Mouse (Mus musculus) midbrain, embryonic 12.5 days (tissue): ENCODE measurements around the gene Hoxc4. TPM values are rescaled to one million over a fixed set of nuclear protein-coding genes. Genes with fewer than 3 reads are reported as not detected.
A peak's percentile ranks its signal among the peaks of the same experiment; 100 is the strongest.

Source experiments
- ATAC-seq: fragments of 200-750 bp; cut with Nextera tagmentation; 2 replicates; pipeline ENCODE4 v1.8.0; 2017; ENCODE audit warnings: low read depth, moderate TSS enrichment, moderate library complexity; ENCODE audit not compliant: low FRiP score
- H3K27ac ChIP-seq: fragments of 300-500 bp; sonication (generic); replicated peaks from 2 replicates; pipeline ENCODE4 v1.5.1; 2016; ENCODE audit warnings: mild to moderate bottlenecking
- H3K27me3 ChIP-seq: fragments of 300-500 bp; sonication (generic); 2 replicates; pipeline ENCODE4 v1.6.1; 2016; ENCODE audit warnings: mild to moderate bottlenecking
- H3K36me3 ChIP-seq: fragments of 300-500 bp; sonication (generic); 2 replicates; pipeline ENCODE4 v1.6.1; 2016
- H3K4me1 ChIP-seq: fragments of 300-500 bp; sonication (generic); 2 replicates; pipeline ENCODE4 v1.6.1; 2016
- H3K4me2 ChIP-seq: fragments of 300-500 bp; sonication (generic); replicated peaks from 2 replicates; pipeline ENCODE4 v1.6.1; 2016; ENCODE audit warnings: mild to moderate bottlenecking, moderate library complexity
- H3K4me3 ChIP-seq: fragments of 300-500 bp; sonication (generic); 2 replicates; pipeline ENCODE4 v1.5.1; 2016; ENCODE audit warnings: mild to moderate bottlenecking
- H3K9ac ChIP-seq: fragments of 300-500 bp; sonication (generic); replicated peaks from 2 replicates; pipeline ENCODE4 v1.6.1; 2016; ENCODE audit warnings: mild to moderate bottlenecking, moderate library complexity
- H3K9me3 ChIP-seq: fragments of 300-500 bp; sonication (generic); 2 replicates; pipeline ENCODE4 v1.6.1; 2016; ENCODE audit warnings: mild to moderate bottlenecking
- WGBS: fragments of 180-500 bp; shearing (Covaris S2); methylation state at CpG from one replicate; pipeline ENCODE4 v1.1.7; 2016; 5-methylcytosine and 5-hydroxymethylcytosine counted together
- polyA plus RNA-seq: library from polyadenylated mRNA; unstranded; fragments of >200 nt; fragmentation: Nextera tagmentation; extraction: Ambion mirVana; gene quantifications from 2 replicates; pipeline ENCODE4 v1.2.1, GENCODE M21; 2016

Gene Hoxc4
- polyA plus RNA-seq, 1 experiment from 2014 or later: 0.09 TPM

DNA sequence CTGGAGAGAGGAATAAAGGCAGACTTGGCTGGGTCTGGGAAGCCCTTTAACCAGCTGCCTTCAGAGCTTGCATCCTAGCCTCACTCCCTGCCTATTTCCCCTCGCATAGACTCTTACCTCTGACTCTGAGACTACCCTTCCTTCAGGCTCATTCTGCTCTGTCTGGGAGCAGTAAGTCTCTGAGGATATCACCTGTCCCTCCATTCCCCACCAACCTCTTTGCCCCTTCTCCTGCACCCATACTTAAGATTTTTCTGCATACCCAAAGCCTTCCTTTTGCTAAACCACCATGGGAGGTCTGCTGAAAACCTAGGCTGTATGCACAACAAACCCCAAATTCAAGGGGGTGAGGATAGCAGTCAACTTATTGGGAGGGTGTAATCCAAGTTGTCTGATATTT is 38.8 kb upstream of the Hoxc4 start:
- peaks cover 100% of the 10 kb centered on the region for H3K27me3 ChIP-seq
- no peak overlapping the region for H3K4me2 ChIP-seq

DNA sequence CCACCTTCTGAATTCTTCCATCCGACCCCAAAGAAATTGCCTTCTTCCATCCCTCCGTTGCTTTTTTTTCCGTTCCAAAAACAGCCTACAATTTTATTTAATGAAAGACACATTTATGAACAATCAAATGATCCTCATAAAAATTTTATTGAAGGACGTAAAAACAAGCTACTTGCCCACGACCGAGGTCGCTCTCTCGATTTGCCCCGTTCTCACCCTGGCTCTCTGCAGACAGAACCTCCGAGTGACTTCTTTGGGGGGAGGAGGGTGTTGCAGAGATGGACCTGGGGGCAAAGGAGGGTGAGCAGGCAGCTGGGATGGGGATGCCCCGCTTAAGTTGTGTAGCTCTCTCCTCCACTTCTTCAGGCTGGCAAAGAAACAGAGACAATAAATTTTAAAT is 38.4 kb upstream of the Hoxc4 start:
- Histone ChIP-seq H3K27ac (no peak overlapping the region), H3K4me1 (peaks cover 8% of the 10 kb centered on the region), H3K4me3 (no peak overlapping the region), H3K4me2 (no peak overlapping the region), H3K27me3 (peaks cover 100% of the 10 kb centered on the region), H3K36me3 (no peaks in the 10 kb centered on the region), H3K9ac (no peak overlapping the region), H3K9me3 (no peaks in the 10 kb centered on the region)
- 2% methylated on average over 11 of the region's 11 CpGs for WGBS
- ATAC-seq: no peak

More for the DNA sequence above, 38.8 kb upstream of the Hoxc4 start:
- Histone ChIP-seq H3K36me3 (no peaks in the 10 kb centered on the region), H3K4me1 (peaks cover 8% of the 10 kb centered on the region), H3K27ac (no peak overlapping the region), H3K9me3 (no peaks in the 10 kb centered on the region), H3K9ac (no peak overlapping the region), H3K4me3 (no peak overlapping the region)
- 0% methylated on average over 1 of the region's 1 CpGs for WGBS
- ATAC-seq: no peak

DNA sequence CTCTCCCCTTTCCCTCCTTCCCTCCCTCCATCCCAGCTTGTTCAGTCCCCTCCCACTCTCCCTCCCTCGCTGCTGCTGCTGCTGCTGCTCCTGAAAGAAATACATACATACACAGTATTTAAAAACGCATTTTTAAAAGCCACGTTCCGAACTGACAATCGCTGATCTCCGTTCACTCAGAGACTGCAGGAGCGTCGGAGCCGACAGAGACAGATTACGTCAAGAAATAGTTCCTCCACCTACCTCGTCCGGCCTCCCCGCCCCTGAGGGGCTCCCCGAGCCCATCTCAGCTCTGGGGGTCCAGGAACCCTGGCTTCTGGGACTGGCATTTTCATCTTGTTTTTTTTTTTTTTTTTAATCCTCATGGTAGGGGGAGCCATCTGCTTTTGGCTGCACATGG is 37.8 kb upstream of the Hoxc4 start:
- Histone ChIP-seq H3K4me3 (0 out of 2 replicates have a peak overlapping the region, but pooled peaks have one; percentile 31), H3K36me3 (no peaks in the 10 kb centered on the region), H3K9ac (no peak overlapping the region), H3K4me2 (peak overlapping the region; percentile 46), H3K27ac (no peak overlapping the region), H3K27me3 (peaks cover 100% of the 10 kb centered on the region), H3K9me3 (no peaks in the 10 kb centered on the region), H3K4me1 (peaks cover 8% of the 10 kb centered on the region)
- ATAC-seq: no peak
- under 1% methylated on average over 14 of the region's 14 CpGs for WGBS

DNA sequence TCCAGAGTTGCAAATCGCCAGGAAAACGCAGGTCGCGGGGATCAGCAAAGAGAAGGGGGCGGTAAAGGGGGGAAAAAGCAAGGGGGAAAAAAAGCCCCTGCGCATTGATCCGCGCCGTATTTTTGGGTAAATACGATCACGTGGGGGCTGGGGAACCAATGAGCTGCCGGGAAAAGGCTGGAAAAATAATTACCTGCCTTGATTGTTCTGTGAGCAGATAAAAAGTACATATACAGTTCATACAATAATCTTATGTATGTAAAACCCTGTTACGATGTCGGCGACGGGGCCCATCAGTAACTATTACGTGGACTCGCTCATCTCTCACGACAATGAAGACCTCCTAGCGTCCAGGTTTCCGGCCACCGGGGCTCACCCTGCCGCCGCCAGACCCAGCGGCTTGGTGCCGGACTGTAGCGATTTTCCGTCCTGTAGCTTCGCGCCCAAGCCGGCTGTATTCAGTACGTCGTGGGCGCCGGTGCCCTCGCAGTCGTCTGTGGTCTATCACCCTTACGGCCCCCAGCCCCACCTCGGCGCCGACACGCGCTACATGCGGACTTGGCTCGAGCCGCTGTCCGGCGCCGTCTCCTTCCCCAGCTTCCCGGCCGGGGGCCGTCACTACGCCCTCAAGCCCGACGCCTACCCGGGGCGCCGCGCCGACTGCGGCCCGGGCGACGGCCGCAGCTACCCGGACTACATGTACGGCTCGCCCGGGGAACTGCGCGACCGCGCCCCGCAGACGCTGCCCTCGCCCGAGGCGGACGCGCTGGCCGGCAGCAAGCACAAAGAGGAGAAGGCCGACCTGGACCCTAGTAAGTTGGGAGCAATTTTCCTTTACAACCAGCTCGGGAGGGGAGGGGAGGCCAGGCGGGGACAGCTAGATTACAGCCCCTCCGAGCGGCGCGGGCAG is 37.1 kb upstream of the Hoxc4 start:
- no peak for ATAC-seq
- Histone ChIP-seq H3K27me3 (peaks cover 100% of the 10 kb centered on the region), H3K4me3 (peak overlapping the region; percentile 31), H3K4me1 (peaks cover 8% of the 10 kb centered on the region), H3K9me3 (no peaks in the 10 kb centered on the region), H3K36me3 (no peaks in the 10 kb centered on the region), H3K4me2 (peak overlapping the region; percentile 46), H3K9ac (no peak overlapping the region), H3K27ac (no peak overlapping the region)
- under 1% methylated on average over 88 of the region's 88 CpGs for WGBS

DNA sequence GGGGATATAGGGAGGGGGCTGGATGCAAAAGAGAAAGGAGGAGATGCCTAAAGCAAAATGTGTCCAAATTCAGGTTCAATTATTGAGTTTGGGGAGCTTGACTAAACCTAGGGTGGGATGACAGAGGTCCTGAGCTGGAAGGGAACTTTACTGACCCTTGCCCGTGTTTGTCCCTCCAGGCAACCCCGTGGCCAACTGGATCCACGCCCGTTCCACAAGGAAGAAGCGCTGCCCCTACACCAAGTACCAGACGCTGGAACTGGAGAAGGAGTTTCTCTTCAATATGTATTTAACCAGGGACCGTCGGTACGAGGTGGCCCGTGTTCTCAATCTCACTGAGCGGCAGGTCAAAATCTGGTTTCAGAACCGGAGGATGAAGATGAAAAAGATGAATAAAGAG is 35.0 kb upstream of the Hoxc4 start:
- no peak overlapping the region for H3K4me2 ChIP-seq

DNA sequence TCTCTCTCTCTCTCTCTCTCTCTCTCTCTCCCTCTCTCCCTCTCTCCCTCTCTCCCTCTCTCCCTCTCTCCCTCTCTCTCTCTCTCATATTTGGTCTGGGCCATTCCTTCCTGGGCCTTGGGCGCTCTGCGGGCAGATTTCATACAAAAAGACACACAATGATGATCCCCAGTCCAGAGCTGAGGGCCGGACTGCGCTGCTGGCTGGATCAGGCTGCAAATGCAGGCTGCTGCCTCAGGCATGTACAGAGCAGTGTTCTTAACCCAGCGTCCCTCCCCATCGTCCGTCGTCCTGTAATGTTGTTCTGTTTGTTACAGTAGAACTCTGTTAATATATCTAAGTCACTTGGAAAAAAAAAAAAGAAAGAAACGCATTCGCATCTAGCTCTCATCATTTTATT is 34.2 kb upstream of the Hoxc4 start:
- Histone ChIP-seq H3K4me1 (peaks cover 8% of the 10 kb centered on the region), H3K27ac (no peak overlapping the region), H3K9me3 (no peaks in the 10 kb centered on the region), H3K4me3 (no peak overlapping the region), H3K27me3 (peaks cover 100% of the 10 kb centered on the region), H3K9ac (no peak overlapping the region), H3K36me3 (no peaks in the 10 kb centered on the region), H3K4me2 (no peak overlapping the region)
- WGBS: 0% methylated on average over 10 of the region's 10 CpGs
- no peak for ATAC-seq

More for the DNA sequence above, 35.0 kb upstream of the Hoxc4 start:
- no peaks in the 10 kb centered on the region for H3K9me3 ChIP-seq
- peaks cover 8% of the 10 kb centered on the region for H3K4me1 ChIP-seq
- H3K36me3 ChIP-seq: no peaks in the 10 kb centered on the region
- H3K27me3 ChIP-seq: peaks cover 100% of the 10 kb centered on the region
- H3K27ac ChIP-seq: no peak overlapping the region
- no peak overlapping the region for H3K9ac ChIP-seq
- ATAC-seq: no peak
- 2% methylated on average over 12 of the region's 12 CpGs for WGBS
- no peak overlapping the region for H3K4me3 ChIP-seq

GRCm38 (mm10) chr15:102984925-102985324 is 33.8 kb upstream of the Hoxc4 start:
- Histone ChIP-seq H3K4me2 (no peak overlapping the region), H3K27ac (no peak overlapping the region), H3K27me3 (peaks cover 100% of the 10 kb centered on the region), H3K36me3 (no peaks in the 10 kb centered on the region), H3K4me3 (no peak overlapping the region), H3K9ac (no peak overlapping the region), H3K9me3 (no peaks in the 10 kb centered on the region), H3K4me1 (peaks cover 8% of the 10 kb centered on the region)
- 1% methylated on average over 3 of the region's 3 CpGs for WGBS
- ATAC-seq: no peak

DNA sequence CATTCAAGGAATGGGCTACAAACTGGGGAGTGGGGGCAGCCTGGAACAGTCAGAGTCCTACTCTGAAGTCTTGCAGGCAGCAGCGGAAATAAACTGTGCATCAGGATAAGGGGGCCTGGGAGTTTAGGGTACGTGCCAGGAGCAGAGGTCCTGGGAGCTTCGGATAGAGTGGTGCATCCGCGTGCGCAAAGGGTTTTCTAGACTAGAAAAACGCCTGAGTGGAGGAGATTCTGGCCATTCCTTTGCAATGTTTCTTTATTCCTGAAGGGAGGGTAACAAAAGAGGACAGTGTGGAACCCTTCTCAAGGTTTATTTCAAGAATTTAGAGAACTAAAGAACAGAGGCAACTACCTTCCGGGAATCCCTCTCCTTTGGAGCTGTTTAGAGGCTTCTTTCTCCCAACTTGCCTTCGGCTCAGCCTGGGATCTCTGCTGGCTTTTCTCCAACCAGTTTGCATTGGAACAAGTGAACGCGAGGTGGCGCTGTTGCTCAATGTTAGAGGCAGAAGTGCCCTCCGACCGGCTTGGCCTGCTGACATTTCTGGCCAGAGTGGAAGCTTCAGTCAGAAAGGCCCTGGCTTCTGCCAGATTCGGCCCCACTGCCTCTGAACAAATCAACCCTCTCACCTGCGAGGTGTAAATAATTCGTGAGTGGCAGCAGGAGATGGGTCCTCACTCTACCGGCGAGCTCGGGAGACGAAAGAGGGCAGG is 31.5 kb upstream of the Hoxc4 start:
- H3K27ac ChIP-seq: no peak overlapping the region
- no peak overlapping the region for H3K9ac ChIP-seq
- no peaks in the 10 kb centered on the region for H3K4me1 ChIP-seq
- H3K4me3 ChIP-seq: no peak overlapping the region
- H3K36me3 ChIP-seq: no peaks in the 10 kb centered on the region
- H3K4me2 ChIP-seq: no peak overlapping the region
- H3K27me3 ChIP-seq: peaks cover 100% of the 10 kb centered on the region
- H3K9me3 ChIP-seq: no peaks in the 10 kb centered on the region
- no peak for ATAC-seq
- 2% methylated on average over 21 of the region's 21 CpGs for WGBS

DNA sequence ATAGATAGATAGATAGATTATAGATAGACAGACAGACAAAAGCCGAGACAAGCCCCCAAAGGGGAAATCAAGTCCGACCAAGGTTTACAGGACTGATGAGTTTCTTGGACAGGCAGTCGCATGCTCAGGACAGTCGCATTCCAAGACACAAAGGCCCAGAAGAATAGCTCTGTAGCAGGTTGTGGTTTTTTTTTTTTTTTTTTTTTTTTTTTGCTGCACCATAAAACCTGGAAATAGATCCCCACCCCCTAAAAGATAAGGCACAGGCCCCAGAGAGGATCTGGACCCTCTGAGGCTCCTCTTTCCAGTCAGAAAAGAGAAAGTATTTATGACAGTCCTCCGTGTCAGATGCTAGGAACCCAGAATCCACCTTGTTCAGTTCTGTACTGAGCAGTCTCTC is 30.7 kb upstream of the Hoxc4 start:
- no peak overlapping the region for H3K4me2 ChIP-seq

GRCm38 (mm10) chr15:102990461-102991397 is 28.0 kb upstream of the Hoxc4 start, which contains the start of gene Hoxc8:
TSS of gene Hoxc8 (plus strand) at chr15:102990607.
- Histone ChIP-seq H3K4me2 (no peak within 1 kb of the TSS), H3K27ac (no peak within 1 kb of the TSS), H3K9ac (no peak within 1 kb of the TSS), H3K36me3 (no peaks in the 10 kb centered on the region), H3K4me1 (no peaks in the 10 kb centered on the region), H3K4me3 (peak within 1 kb of the TSS; percentile 10), H3K27me3 (peaks cover 98% of the 10 kb centered on the region), H3K9me3 (no peaks in the 10 kb centered on the region)
- no peak for ATAC-seq
- WGBS: 2% methylated on average over 69 of the region's 69 CpGs

More for the DNA sequence above, 30.7 kb upstream of the Hoxc4 start:
- H3K4me1 ChIP-seq: no peaks in the 10 kb centered on the region
- H3K36me3 ChIP-seq: no peaks in the 10 kb centered on the region
- no peak overlapping the region for H3K27ac ChIP-seq
- 21% methylated on average over 5 of the region's 5 CpGs for WGBS
- no peak for ATAC-seq
- H3K27me3 ChIP-seq: peaks cover 100% of the 10 kb centered on the region
- H3K9me3 ChIP-seq: no peaks in the 10 kb centered on the region
- no peak overlapping the region for H3K9ac ChIP-seq
- H3K4me3 ChIP-seq: no peak overlapping the region

DNA sequence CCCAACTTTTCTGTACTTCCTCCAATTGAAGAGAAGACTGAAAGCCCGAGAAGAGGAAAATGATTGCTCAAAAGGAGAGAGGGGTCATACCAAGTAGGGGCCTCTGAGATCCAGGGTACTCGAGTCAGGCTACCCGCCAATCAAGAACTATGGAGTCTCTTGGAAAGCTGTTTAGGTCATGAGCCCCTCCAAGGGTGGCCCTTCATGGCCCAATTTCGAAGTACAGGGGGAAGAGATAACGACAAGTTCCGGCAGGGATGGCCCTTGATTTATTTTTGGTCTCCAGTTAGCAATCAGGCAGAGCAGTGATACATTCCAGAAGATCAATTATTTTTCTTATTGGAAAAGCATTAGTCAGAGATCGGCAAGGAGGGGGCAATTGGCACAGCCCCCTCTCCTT is 27.0 kb upstream of the Hoxc4 start:
- Histone ChIP-seq H3K4me1 (no peaks in the 10 kb centered on the region), H3K9ac (no peak overlapping the region), H3K27ac (no peak overlapping the region), H3K27me3 (peaks cover 98% of the 10 kb centered on the region), H3K36me3 (no peaks in the 10 kb centered on the region), H3K4me3 (no peak overlapping the region), H3K4me2 (no peak overlapping the region), H3K9me3 (no peaks in the 10 kb centered on the region)
- 3% methylated on average over 7 of the region's 7 CpGs for WGBS
- ATAC-seq: no peak
